Mouse (Mus musculus) erythroblast, embryonic 14.5 days (primary cell): ENCODE data around the gene Trabd. TPM values are rescaled to one million over a fixed set of nuclear protein-coding genes. Genes with fewer than 3 reads are reported as not detected.

Source experiments
- H3K27me3 ChIP-seq: 2 replicates; pipeline ENCODE4 v1.6.1; 2012; ENCODE audit warnings: inconsistent platforms; ENCODE audit not compliant: control insufficient read depth
- H3K36me3 ChIP-seq: 2 replicates; pipeline ENCODE4 v1.6.1; 2012; ENCODE audit warnings: mild to moderate bottlenecking, inconsistent platforms; ENCODE audit not compliant: control insufficient read depth
- H3K4me1 ChIP-seq: 2 replicates; pipeline ENCODE4 v1.6.1; 2012; ENCODE audit warnings: inconsistent platforms; ENCODE audit not compliant: control insufficient read depth
- H3K4me3 ChIP-seq: replicated peaks from 2 replicates; pipeline ENCODE3; 2012; ENCODE audit warnings: moderate library complexity, mild to moderate bottlenecking, inconsistent platforms
- H3K9me3 ChIP-seq: 2 replicates; pipeline ENCODE4 v1.6.1; 2012; ENCODE audit warnings: low read length, inconsistent platforms, mixed read lengths; ENCODE audit not compliant: control insufficient read depth
- GATA1 ChIP-seq: IDR thresholded peaks from 2 replicates; pipeline ENCODE4 v1.6.1; 2012; ENCODE audit warnings: low read length, inconsistent platforms, mixed read lengths
- TAL1 ChIP-seq: IDR thresholded peaks from 3 replicates; pipeline ENCODE4 v1.6.1; 2012; ENCODE audit warnings: low read length, inconsistent platforms, mixed read lengths
- polyA plus RNA-seq: library from polyadenylated mRNA; stranded (reverse); fragments of >175 nt; gene quantifications from 2 replicates; pipeline ENCODE4 v1.2.3, GENCODE M21; 2012

Gene Trabd
- polyA plus RNA-seq, 1 experiment = 1.7 TPM

DNA sequence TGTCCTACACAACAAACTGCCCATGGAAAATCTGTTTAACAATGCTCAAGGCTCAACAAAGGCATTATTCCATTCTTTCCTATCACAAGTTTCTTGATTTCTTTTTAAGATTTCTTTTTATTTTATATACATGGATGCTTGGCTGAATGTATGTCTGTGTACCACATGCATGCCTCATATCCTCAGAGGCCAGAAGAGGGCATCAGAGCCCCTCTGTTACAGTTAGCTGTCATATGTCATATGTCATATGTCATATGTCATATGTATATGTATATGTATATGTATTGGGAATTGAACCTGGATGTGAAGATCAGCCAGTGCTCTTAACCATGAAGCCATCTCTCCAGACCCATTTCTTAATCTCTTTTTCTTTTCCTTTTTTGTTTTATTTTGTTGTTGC is 43.1 kb downstream of the Trabd start:
- TF ChIP-seq GATA1 (no peak), TAL1 (no peak)
- Histone ChIP-seq H3K9me3 (no peaks in the 10 kb centered on the region), H3K36me3 (peaks cover 81% of the 10 kb centered on the region), H3K27me3 (no peaks in the 10 kb centered on the region), H3K4me3 (no peak overlapping the region), H3K4me1 (peaks cover 33% of the 10 kb centered on the region)

DNA sequence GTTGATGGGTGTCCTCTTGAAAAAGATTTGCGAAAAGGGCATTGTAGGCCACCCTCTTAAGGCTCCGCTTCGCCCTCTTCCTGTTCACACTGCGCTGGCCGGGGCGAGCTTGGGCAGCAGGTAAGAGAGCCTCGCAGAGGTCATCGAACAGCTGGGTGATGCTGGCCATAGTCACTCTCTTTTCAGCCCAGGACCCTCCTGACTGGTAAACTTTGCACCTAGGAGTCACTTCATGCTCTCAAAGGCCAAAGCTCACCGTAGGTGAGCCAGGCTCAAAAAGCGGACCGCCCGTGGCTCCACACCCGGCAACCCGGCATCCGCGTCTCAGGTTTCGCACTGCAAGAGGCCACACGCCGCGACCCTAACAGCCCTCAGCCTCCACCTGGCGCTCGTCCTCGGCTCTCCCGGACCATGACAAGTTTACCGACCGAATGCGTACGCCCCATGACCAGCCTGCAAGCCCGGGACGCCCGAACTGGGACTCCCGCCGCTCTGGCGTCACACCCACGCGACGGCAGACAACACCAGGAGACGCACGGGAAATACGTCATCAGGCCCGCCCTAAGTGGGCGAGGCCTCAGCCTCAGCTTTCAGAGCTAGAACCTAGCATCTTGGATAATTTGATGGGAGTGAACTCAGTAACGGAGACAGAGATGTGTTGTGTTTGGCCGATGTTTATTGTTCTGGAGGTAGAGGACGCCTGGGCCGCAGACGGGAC is 47.9 kb downstream of the Trabd start, which contains the start of gene Tubgcp6:
Gene Tubgcp6, minus strand, starts transcription at position 464 of the 718 bp plus-strand sequence.
- no peaks in the 10 kb centered on the region for H3K9me3 ChIP-seq
- H3K27me3 ChIP-seq = no peaks in the 10 kb centered on the region
- TF ChIP-seq GATA1 (no peak), TAL1 (no peak)
- peaks cover 57% of the 10 kb centered on the region for H3K36me3 ChIP-seq
- peaks cover 57% of the 10 kb centered on the region for H3K4me1 ChIP-seq
- peak within 1 kb of the TSS; percentile 91 for H3K4me3 ChIP-seq

DNA sequence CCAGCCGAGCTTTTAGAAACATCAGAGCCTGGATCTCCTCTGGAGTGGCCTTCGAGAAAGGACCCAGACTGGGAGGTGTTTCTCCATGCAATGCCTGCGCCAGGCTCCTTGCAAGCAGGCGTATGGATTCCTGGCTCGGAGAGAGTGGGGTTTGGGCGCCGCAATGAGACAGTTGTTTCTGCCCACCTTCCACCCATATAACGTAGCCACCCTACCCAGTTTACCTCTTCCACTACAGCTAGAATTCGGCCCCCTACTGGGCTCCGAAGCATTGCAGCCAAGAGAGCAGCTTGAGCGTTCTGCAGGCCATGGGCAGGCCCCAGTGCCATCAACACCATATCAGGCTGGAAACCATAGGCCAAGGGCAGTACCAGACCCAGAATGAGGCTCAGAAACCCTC is 48.7 kb downstream of the Trabd start:
- Histone ChIP-seq H3K9me3 (no peaks in the 10 kb centered on the region), H3K36me3 (peaks cover 49% of the 10 kb centered on the region), H3K4me3 (peak overlapping the region; percentile 91), H3K27me3 (no peaks in the 10 kb centered on the region), H3K4me1 (peaks cover 64% of the 10 kb centered on the region)
- TF ChIP-seq TAL1 (no peak), GATA1 (no peak)

DNA sequence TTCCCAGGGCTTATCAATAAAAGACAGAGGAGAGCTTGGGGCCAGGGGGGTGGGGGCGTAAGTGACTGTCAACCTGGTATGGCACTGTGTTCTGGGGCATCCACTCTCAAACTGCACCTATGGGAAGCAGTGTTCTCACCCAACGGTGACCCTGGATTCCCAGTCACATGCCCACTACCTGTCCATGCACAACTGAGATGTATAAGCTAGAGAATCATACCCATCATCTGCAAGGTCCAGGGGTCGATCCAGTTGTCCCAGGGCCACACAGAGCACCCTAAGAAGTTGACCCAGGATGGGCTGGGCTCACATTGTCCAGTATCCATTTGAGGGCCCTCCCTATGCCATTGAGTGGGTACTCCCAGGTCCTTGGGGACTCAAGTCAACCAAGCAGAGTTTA is 49.4 kb downstream of the Trabd start:
- TF ChIP-seq TAL1 (no peak), GATA1 (no peak)
- Histone ChIP-seq H3K4me1 (peaks cover 68% of the 10 kb centered on the region), H3K4me3 (no peak overlapping the region), H3K9me3 (no peaks in the 10 kb centered on the region), H3K27me3 (no peaks in the 10 kb centered on the region), H3K36me3 (peaks cover 42% of the 10 kb centered on the region)

DNA sequence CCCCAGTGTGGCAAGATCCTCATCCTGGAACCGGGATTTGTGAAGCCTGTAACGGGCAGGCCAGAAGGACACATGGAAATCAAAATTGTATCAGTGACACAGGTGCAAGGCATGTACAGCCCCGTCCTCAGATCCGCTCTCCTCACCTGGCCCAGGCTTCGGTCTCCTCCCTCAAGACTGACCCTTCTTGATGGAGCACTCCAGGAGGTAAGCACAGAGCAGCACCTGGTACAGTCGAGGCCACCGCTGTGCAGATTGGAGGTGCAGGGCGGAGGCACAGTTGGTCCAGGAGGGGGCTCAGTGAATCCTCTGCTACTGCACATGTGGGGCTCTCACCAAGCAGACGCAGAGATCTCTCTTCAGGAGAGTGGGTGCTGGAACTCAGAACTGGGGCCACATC is 50.4 kb downstream of the Trabd start:
- no peaks in the 10 kb centered on the region for H3K9me3 ChIP-seq
- peaks cover 60% of the 10 kb centered on the region for H3K4me1 ChIP-seq
- H3K27me3 ChIP-seq = peaks cover 5% of the 10 kb centered on the region
- no peak for TF ChIP-seq TAL1
- TF ChIP-seq GATA1 = no peak
- H3K36me3 ChIP-seq = peaks cover 32% of the 10 kb centered on the region
- no peak overlapping the region for H3K4me3 ChIP-seq

DNA sequence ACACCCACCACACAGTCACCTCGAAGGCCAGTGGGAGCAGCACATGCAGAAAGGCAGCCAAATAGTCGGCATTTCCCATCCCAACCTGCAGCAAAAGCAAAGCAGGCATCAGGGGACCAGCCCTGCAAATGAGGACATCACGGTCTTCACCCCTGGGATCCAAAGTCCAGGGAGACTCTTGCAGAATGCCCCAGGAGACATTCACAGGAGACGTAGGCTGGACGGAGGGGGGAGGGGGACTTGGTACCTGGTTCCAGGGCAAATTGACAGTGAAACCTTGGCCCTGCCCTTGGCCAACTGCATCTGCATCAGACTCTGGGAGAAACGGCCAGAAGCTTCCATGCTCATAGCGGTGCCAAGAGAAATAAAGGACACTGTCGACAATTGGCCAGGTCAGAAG is 51.7 kb downstream of the Trabd start:
- Histone ChIP-seq H3K27me3 (peaks cover 5% of the 10 kb centered on the region), H3K4me1 (peaks cover 50% of the 10 kb centered on the region), H3K9me3 (no peaks in the 10 kb centered on the region), H3K36me3 (peaks cover 25% of the 10 kb centered on the region), H3K4me3 (no peak overlapping the region)
- TF ChIP-seq TAL1 = no peak
- TF ChIP-seq GATA1 = no peak

DNA sequence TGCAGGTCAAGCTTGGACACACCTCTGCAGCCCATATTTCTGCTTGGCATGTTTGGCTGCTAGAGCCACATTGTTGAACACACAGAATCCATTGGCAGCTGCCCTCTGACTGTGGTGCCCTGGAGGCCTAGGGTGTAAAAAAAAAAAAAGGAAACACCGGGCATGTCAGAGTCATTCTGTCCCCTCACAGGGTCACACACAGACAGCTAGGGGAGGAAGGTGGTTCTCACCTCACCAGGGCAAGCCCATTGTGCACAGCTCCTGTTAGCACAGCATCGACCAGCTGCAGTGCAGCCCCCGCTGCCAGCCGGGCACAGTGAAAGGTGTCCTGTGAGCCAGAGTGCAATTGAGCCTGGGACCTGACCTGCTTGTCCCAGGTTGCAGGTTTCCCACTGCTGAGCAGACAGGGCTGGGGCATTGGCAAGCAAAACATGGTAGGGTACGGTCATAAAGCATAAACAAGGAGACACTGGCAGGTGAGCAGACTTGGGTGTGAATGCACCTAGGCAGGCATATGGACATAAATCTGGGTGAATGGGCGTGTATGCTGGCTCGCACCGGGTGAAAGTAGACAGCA is 52.5 kb downstream of the Trabd start:
- TF ChIP-seq TAL1 = no peak
- no peak for TF ChIP-seq GATA1
- Histone ChIP-seq H3K27me3 (peaks cover 5% of the 10 kb centered on the region), H3K36me3 (peaks cover 22% of the 10 kb centered on the region), H3K9me3 (no peaks in the 10 kb centered on the region), H3K4me1 (peaks cover 42% of the 10 kb centered on the region), H3K4me3 (peak overlapping the region; percentile 76)

DNA sequence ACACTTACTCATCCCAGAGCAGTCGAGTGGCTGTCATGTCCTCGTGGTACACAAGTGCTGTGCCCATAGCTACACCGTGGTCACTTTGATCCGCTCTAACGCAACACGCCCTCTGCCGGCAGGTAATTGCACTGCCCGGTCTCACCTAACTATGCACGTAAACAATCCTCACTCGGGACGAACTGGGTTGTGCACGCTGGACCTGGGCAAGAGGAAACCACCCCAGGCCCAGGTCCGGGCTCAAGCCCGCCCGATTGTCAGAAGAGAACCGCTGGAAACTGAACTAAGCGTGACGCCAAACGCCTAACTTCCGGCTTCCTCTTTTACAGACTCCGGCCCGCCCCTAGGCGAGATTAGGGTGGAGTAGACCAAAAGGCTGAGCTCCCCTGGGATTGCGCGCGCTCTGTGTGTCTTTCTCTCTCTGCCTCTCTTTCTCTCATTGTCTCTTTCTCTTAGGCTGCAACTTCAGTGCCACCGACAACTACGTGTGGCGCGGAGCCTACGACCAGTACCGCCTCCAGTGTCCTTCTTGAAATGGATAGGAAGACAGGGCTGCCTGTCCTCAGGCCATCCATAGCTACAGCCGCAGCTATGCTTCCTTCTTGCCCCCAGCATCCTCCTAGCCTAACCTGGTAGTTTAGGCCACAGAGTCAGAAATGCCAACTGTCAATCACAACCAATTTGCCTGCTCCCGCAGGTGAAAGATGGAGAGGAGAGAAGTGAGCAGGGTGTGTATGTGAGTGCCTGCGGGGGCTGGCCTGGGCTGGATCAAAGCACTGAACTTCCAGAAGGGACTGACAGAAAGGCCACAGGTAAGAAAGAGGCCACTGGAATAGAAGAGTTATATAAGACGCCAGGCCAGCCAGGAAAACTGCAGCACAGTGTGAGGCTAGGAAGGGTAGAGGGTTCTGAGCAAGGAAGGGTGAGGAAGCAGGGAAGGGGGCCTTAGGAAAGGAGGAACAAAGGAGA is 53.7 kb downstream of the Trabd start, which contains the start of gene Hdac10:
Gene Hdac10, minus strand, starts transcription at position 319 of the 969 bp plus-strand sequence.
- Histone ChIP-seq H3K4me1 (peaks cover 34% of the 10 kb centered on the region), H3K27me3 (peaks cover 9% of the 10 kb centered on the region), H3K9me3 (no peaks in the 10 kb centered on the region), H3K4me3 (peak within 1 kb of the TSS; percentile 76), H3K36me3 (peaks cover 22% of the 10 kb centered on the region)
- TF ChIP-seq TAL1 = no peak
- no peak; the same call in 1 of the 2 replicates for TF ChIP-seq GATA1

DNA sequence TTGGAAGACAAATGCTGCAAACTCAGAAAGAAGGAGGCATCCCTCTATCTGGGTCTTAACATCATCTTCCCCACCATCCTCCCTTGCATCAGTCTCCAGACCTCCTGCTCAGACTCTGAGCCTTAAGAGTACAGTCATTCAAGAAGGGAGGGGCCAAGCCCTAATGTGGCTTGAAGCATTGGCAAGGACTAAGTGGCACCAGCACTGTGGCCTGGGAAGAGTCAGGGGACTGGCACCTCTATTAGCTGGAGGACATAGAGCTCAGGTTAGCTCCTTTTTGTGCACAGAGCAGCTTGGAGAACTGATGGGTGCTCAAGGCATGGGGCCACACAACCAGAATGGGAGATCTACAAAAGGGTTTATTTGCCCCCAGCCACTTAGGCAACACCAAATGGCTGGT is 55.3 kb downstream of the Trabd start:
- Histone ChIP-seq H3K4me3 (no peak overlapping the region), H3K4me1 (peaks cover 24% of the 10 kb centered on the region), H3K36me3 (peaks cover 12% of the 10 kb centered on the region), H3K27me3 (peaks cover 16% of the 10 kb centered on the region), H3K9me3 (no peaks in the 10 kb centered on the region)
- TF ChIP-seq TAL1 (no peak), GATA1 (no peak)
